Mouse (Mus musculus) frontal cortex, adult 2 months (tissue): ENCODE measurements at regions not wholly inside any gene's neighbourhood (a gene's known extent, or its start where the extent isn't known, plus 50 kb on each side); places are given as distances from the start of the nearest gene placed in this dataset.
"Not testable (repeated sequence)": the region's sequence is repeated elsewhere in the genome, so short reads cannot be mapped to it uniquely, and the experiment has no call there.

Source experiments
- DNase-seq, 2 experiments: peaks; one replicate each; pipeline ENCODE4 v3.0.0; 2022; ENCODE audit warnings: low spot score in 1 of 2; ENCODE audit errors: extremely low spot score in 1 of 2

DNA sequence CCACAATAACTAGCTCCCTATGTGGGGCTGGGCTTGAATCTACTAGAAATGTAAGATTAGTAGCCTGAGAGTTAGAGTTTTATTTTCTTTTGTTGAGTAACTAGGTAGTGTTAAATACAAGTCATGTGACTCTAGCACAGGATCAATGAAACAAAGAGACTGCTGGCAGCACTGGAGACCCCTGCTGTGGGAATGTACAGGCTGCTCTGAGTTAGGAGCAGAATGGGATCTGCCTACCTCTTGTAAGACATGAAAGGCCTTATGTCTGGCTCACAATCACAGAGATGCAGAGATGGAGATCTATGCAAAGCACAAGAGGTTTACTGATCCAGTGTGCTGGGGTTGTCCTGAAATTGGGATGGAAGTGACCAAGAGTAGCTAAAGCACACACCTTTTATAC lies 193.9 kb upstream of the Kcnmb2 start:
- not testable (repeated sequence) for DNase-seq

DNA sequence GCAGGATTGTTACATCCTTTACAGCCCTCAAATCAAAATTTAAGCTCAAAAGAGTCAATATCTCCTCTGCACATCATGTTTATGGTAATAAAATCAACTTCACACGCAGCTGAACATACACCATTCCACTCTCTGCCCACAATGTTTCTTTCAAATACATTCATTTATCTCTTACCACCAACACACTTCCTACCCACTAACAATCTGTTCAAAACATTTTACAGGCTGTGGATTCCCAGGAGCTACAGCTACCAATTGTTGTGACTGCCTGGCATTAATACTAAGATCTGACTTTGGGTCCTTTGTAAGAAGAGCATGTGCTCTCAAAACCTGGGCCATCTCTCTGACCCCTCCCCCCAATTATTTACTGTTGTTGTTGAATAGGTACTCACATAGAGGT lies 161.0 kb upstream of the Kcnmb2 start:
- peak in 1 of 2 experiments; percentile 22 for DNase-seq

DNA sequence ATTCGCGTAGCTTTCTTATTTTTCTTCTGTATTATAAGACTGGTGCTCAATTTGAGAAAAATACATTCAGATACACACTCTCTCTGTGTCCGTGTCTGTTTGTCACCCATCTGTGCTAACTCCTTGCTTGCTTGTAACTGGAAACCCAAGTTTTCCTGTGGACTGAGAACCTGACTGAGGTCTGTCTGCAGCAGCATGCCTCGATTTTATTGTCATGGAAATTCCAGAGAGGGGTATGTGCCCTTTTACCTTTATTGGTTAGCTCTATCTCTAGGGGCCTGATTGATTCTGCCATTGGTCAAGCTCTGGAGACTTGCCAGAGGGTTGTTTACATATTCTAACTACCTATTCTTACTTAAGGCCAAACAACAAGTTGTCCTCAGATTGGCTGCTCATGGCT lies 146.4 kb upstream of the Kcnmb2 start:
- DNase-seq: no peak

GRCm38 (mm10) chr3:31769193-31769592 lies 133.1 kb upstream of the Kcnmb2 start:
- peak in 1 of 2 experiments; percentile 68 for DNase-seq

- DNase-seq: peak; percentile 12 to 84
These were observed 111.9 kb upstream of the Kcnmb2 start for GRCm38 (mm10) chr3:31790342-31790970.

DNA sequence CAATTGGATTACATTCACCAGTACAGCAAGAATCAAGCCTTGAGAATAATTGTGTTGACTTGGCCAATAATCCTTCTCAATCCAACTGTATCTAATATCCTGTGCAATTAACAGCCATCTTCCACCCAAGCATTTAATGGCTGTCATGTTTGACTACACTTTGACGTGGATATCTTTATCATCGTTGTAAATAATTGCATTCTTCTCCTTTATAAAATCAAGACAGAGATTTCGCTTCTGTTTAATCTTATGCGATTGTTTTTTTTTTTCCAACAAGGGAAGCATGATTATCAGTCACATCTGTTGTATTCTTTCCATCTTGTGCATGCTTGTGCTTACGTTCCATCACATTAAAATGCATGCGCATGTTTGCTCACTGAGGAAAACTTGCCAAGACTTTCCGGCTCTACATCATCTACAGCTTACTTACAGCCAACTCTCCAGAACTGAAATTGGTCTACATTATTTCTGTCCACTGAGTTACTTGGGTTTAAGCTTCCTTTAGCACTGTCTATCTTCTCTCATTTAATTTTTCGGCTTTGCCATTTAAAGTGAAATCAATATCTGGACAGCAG lies 108.8 kb upstream of the Kcnmb2 start:
- peak in 1 of 2 experiments; percentile 12 for DNase-seq

- no peak for DNase-seq
These were observed 105.7 kb upstream of the Kcnmb2 start for GRCm38 (mm10) chr3:31796621-31797020.

DNA sequence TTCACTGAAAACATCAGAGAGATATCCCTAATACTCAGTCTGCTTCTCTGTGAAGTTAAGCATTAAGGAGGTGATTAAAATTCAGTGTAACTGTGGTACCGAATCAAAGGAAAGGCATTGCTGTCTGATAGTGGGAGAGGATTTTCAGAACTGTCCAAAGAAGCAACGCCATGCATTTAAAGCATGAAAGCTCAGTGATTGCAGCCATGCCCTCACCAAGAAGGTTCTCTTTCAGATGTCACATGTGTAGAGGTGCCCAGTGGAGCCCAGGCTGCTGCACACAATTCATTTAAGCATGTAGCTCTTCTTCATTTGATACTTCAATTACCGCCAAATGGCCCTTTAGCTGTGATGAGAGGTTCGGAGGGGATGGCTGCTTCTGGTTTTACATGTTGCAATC lies 103.1 kb upstream of the Kcnmb2 start:
- DNase-seq: no peak

DNA sequence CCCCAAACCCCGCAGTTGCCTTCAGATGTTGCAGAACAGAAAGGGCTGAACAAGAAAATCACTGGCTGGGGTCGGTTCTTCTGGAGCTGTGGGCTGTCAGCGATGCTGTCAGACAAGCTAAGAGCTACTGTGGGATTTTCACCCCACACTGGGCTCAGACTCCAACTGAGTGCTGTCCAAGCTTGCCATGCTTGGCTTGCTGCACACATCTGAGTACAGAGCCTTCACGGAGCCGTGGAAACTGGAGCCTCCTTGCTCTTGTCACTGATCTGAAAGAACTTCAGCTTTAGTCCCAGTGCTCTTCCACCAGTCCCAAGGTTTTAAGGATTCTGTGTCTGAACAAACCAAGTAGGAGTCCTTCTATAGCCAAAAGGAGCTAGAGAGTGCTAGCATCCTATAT lies 98.3 kb upstream of the Kcnmb2 start:
- no peak for DNase-seq

- no peak for DNase-seq
These were observed 94.6 kb upstream of the Kcnmb2 start for GRCm38 (mm10) chr3:31807741-31808140.

DNA sequence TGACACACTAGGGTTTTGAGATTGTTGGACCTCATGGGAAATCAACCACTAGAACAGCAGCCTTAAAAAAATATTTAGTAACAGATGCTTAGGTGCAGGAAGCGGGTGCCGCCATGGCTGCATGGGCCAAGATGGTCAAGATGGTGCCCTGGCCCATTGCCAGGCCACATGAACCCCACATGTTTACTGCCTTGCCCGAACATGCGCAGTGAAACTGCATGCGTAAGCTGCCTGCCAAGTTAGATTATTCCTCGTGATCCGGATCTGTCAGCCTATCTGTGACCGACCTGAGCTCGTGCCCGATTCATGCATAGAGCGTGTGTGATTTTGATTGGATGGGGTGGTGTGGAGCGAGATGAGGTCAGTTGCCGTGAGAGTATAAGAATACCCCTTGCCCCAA lies 93.2 kb upstream of the Kcnmb2 start:
- not testable (repeated sequence) for DNase-seq

- DNase-seq: no peak
These were observed 91.1 kb upstream of the Kcnmb2 start for GRCm38 (mm10) chr3:31811232-31811631.

GRCm38 (mm10) chr3:31831913-31832312 lies 70.4 kb upstream of the Kcnmb2 start:
- DNase-seq: no peak

DNA sequence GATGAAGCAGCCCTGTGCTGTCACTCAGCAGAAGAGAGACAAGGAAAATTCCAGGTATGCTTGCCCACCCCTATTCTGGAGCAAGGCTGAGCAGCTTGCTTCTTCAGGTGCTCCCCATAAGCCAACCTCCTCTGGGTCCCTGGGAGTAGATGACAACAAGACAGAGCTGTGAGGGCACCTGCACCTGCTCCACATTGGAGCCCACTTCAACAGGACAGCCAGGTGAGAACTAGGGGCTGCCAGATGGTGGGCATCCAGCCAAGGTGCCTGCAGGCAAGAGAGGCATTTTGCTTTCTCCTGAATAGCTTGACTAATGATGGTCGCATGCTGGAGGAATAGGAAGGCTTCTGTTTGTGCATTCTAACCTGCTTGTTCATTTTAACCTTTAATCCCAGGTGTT lies 61.1 kb upstream of the Kcnmb2 start:
- no peak for DNase-seq

GRCm38 (mm10) chr3:31847087-31847486 lies 55.2 kb upstream of the Kcnmb2 start:
- no peak for DNase-seq
